Mouse (Mus musculus) 416B (cell line): ENCODE measurements at regions not wholly inside any gene's neighbourhood (a gene's known extent, or its start where the extent isn't known, plus 50 kb on each side); places are given as distances from the start of the nearest gene placed in this dataset.

ENCODE experiments used
- DNase-seq: peaks from one replicate; pipeline ENCODE4 v3.0.0; 2011; ENCODE audit warnings: low read depth

GRCm38 (mm10) chr15:67048621-67049020, 547.9 kb upstream of the Lrrc6 start:
- DNase-seq, result peak; percentile 98

- no peak for DNase-seq
These were observed 547.4 kb upstream of the Lrrc6 start for GRCm38 (mm10) chr15:67048148-67048547.

- DNase-seq, result no peak
These were observed 545.5 kb upstream of the Lrrc6 start for GRCm38 (mm10) chr15:67045920-67046804.

- DNase-seq, result peak; percentile 93
These were observed 544.6 kb upstream of the Lrrc6 start for GRCm38 (mm10) chr15:67045329-67045728.

GRCm38 (mm10) chr15:67044806-67045205, 544.1 kb upstream of the Lrrc6 start:
- no peak for DNase-seq

GRCm38 (mm10) chr15:67042131-67042530, 541.4 kb upstream of the Lrrc6 start:
- DNase-seq, result no peak

GRCm38 (mm10) chr15:67040229-67040628, 539.5 kb upstream of the Lrrc6 start:
- DNase-seq, result no peak

- DNase-seq, result peak; percentile 94
These were observed 538.8 kb upstream of the Lrrc6 start for GRCm38 (mm10) chr15:67039421-67039907.

GRCm38 (mm10) chr15:67037647-67038046, 536.9 kb upstream of the Lrrc6 start:
- DNase-seq, result peak; percentile 88

GRCm38 (mm10) chr15:67036341-67036740, 535.6 kb upstream of the Lrrc6 start:
- DNase-seq, result no peak

GRCm38 (mm10) chr15:67033936-67034335, 533.2 kb upstream of the Lrrc6 start:
- DNase-seq, result no peak

- no peak for DNase-seq
These were observed 531.3 kb upstream of the Lrrc6 start for GRCm38 (mm10) chr15:67031866-67032526.

- DNase-seq, result peak; percentile 65
These were observed 530.3 kb upstream of the Lrrc6 start for GRCm38 (mm10) chr15:67030975-67031374.

- DNase-seq, result no peak
These were observed 527.5 kb upstream of the Lrrc6 start for GRCm38 (mm10) chr15:67028161-67028560.

- DNase-seq, result no peak
These were observed 527.0 kb upstream of the Lrrc6 start for GRCm38 (mm10) chr15:67027751-67028150.

- DNase-seq, result no peak
These were observed 525.0 kb upstream of the Lrrc6 start for GRCm38 (mm10) chr15:67025746-67026145.

GRCm38 (mm10) chr15:67024386-67024785, 523.7 kb upstream of the Lrrc6 start:
- peak; percentile 63 for DNase-seq

GRCm38 (mm10) chr15:67023081-67023480, 522.4 kb upstream of the Lrrc6 start:
- no peak for DNase-seq

GRCm38 (mm10) chr15:67021391-67021790, 520.7 kb upstream of the Lrrc6 start:
- no peak for DNase-seq

GRCm38 (mm10) chr15:67019891-67020290, 519.2 kb upstream of the Lrrc6 start:
- DNase-seq, result no peak

- DNase-seq, result no peak
These were observed 518.5 kb upstream of the Lrrc6 start for GRCm38 (mm10) chr15:67019194-67019661.
